Mouse (Mus musculus) embryonic facial prominence, embryonic 14.5 days (tissue): Measurements from ENCODE around the gene Pdlim3. TPM values are rescaled to one million over a fixed set of nuclear protein-coding genes. Genes with fewer than 3 reads are reported as not detected.
A peak's percentile ranks its signal among the peaks of the same experiment; 100 is the strongest.

Experiments
- ATAC-seq: fragments of 200-750 bp; cut with Nextera tagmentation; 2 replicates; pipeline ENCODE4 v1.8.0; 2017; ENCODE audit warnings: low read depth, moderate number of reproducible peaks, moderate TSS enrichment
- DNase-seq: peaks from one replicate; pipeline ENCODE4 v3.0.0-alpha.2; 2015; ENCODE audit warnings: low spot score
- H3K27ac ChIP-seq: fragments of 300-500 bp; sonication (generic); replicated peaks from 2 replicates; pipeline ENCODE4 v1.5.1; 2014; ENCODE audit warnings: low read depth, mild to moderate bottlenecking, low read length, moderate library complexity
- H3K27me3 ChIP-seq: fragments of 300-500 bp; sonication (generic); replicated peaks from 2 replicates; pipeline ENCODE4 v1.6.1; 2014; ENCODE audit warnings: low read length; ENCODE audit not compliant: control insufficient read depth, insufficient read depth
- H3K36me3 ChIP-seq: fragments of 300-500 bp; sonication (generic); 2 replicates; pipeline ENCODE4 v1.6.1; 2014; ENCODE audit warnings: low read length, mixed read lengths; ENCODE audit not compliant: control insufficient read depth, insufficient read depth
- H3K4me1 ChIP-seq: fragments of 300-500 bp; sonication (generic); 2 replicates; pipeline ENCODE4 v1.6.1; 2014; ENCODE audit warnings: antibody characterized with exemption, low read length; ENCODE audit not compliant: control insufficient read depth, insufficient read depth
- H3K4me2 ChIP-seq: fragments of 300-500 bp; sonication (generic); 2 replicates; pipeline ENCODE4 v1.6.1; 2014; ENCODE audit warnings: low read depth, mild to moderate bottlenecking, low read length, moderate library complexity, mixed read lengths
- H3K4me3 ChIP-seq: fragments of 300-500 bp; sonication (generic); 2 replicates; pipeline ENCODE4 v1.5.1; 2014; ENCODE audit warnings: low read depth, mild to moderate bottlenecking, low read length
- H3K9ac ChIP-seq: fragments of 300-500 bp; sonication (generic); 2 replicates; pipeline ENCODE4 v1.6.1; 2014; ENCODE audit warnings: low read depth, mild to moderate bottlenecking, low read length, moderate library complexity, mixed read lengths
- H3K9me3 ChIP-seq: fragments of 300-500 bp; sonication (generic); 2 replicates; pipeline ENCODE4 v1.6.1; 2016; ENCODE audit warnings: low read length; ENCODE audit not compliant: control insufficient read depth
- WGBS: fragments of 180-500 bp; shearing (Covaris S2); extraction: QIAGEN DNeasy Blood & Tissue Kit; methylation state at CpG from one replicate; pipeline ENCODE4 v1.1.7; 2014; 5-methylcytosine and 5-hydroxymethylcytosine counted together
- polyA plus RNA-seq: library from polyadenylated mRNA; unstranded; fragments of >200 nt; fragmentation: Nextera tagmentation; extraction: Ambion mirVana; gene quantifications from 2 replicates; pipeline ENCODE4 v1.2.1, GENCODE M21; 2014

Pdlim3 gene
- polyA plus RNA-seq, 1 experiment from 2014 or later = 105 TPM

- Histone ChIP-seq H3K36me3 (no peaks in the 10 kb centered on the region), H3K4me3 (peak overlapping the region; percentile 41), H3K9ac (peak overlapping the region; percentile 49), H3K4me2 (peak overlapping the region; percentile 73), H3K4me1 (no peaks in the 10 kb centered on the region), H3K27ac (no peak overlapping the region), H3K27me3 (peaks cover 8% of the 10 kb centered on the region), H3K9me3 (no peaks in the 10 kb centered on the region)
- peak; percentile 42; the same call in 1 of the 2 replicates for ATAC-seq
- DNase-seq = no peak
- 46% methylated on average over 2 of the region's 2 CpGs for WGBS
Observed at GRCm38 (mm10) chr8:45885775-45886174, 514 bp downstream of the Pdlim3 start.

GRCm38 (mm10) chr8:45889737-45890136, 4.5 kb downstream of the Pdlim3 start:
- no peaks in the 10 kb centered on the region for H3K36me3 ChIP-seq
- H3K4me3 ChIP-seq = no peak overlapping the region
- peaks cover 12% of the 10 kb centered on the region for H3K27me3 ChIP-seq
- no peak overlapping the region for H3K27ac ChIP-seq
- WGBS = 84% methylated on average over 7 of the region's 7 CpGs
- ATAC-seq (no peak), DNase-seq (no peak)
- no peak overlapping the region for H3K9ac ChIP-seq
- H3K4me1 ChIP-seq = no peaks in the 10 kb centered on the region
- no peaks in the 10 kb centered on the region for H3K9me3 ChIP-seq
- no peak overlapping the region for H3K4me2 ChIP-seq

GRCm38 (mm10) chr8:45896590-45896989, 11.3 kb downstream of the Pdlim3 start:
- WGBS = 80% methylated on average over 3 of the region's 3 CpGs
- no peak for DNase-seq

GRCm38 (mm10) chr8:45899783-45900182, 14.5 kb downstream of the Pdlim3 start:
- Histone ChIP-seq H3K4me3 (no peak overlapping the region), H3K4me2 (no peak overlapping the region), H3K9me3 (peaks cover 4% of the 10 kb centered on the region; the same call in 1 of the 2 replicates), H3K9ac (no peak overlapping the region), H3K36me3 (no peaks in the 10 kb centered on the region), H3K27ac (no peak overlapping the region), H3K27me3 (no peaks in the 10 kb centered on the region), H3K4me1 (no peaks in the 10 kb centered on the region)
- 78% methylated on average over 3 of the region's 3 CpGs for WGBS
- no peak for DNase-seq
- no peak for ATAC-seq

More at GRCm38 (mm10) chr8:45896590-45896989, 11.3 kb downstream of the Pdlim3 start:
- no peak overlapping the region for H3K4me2 ChIP-seq
- H3K36me3 ChIP-seq = no peaks in the 10 kb centered on the region
- peaks cover 4% of the 10 kb centered on the region; the same call in 1 of the 2 replicates for H3K9me3 ChIP-seq
- no peak overlapping the region for H3K27ac ChIP-seq
- H3K27me3 ChIP-seq = peaks cover 4% of the 10 kb centered on the region; the same call in 1 of the 2 replicates
- H3K9ac ChIP-seq = no peak overlapping the region
- no peak overlapping the region for H3K4me3 ChIP-seq
- ATAC-seq = no peak
- H3K4me1 ChIP-seq = no peaks in the 10 kb centered on the region

GRCm38 (mm10) chr8:45901626-45902025, 16.4 kb downstream of the Pdlim3 start:
- WGBS = 69% methylated on average over 8 of the region's 8 CpGs
- H3K27me3 ChIP-seq = no peaks in the 10 kb centered on the region
- no peaks in the 10 kb centered on the region for H3K9me3 ChIP-seq
- no peaks in the 10 kb centered on the region for H3K4me1 ChIP-seq
- H3K27ac ChIP-seq = no peak overlapping the region
- H3K9ac ChIP-seq = no peak overlapping the region
- no peaks in the 10 kb centered on the region for H3K36me3 ChIP-seq
- H3K4me3 ChIP-seq = no peak overlapping the region
- DNase-seq (no peak), ATAC-seq (no peak)
- no peak overlapping the region for H3K4me2 ChIP-seq

- 32% methylated on average over 3 of the region's 3 CpGs for WGBS
- Histone ChIP-seq H3K9me3 (no peaks in the 10 kb centered on the region), H3K27me3 (no peaks in the 10 kb centered on the region), H3K9ac (no peak overlapping the region), H3K36me3 (no peaks in the 10 kb centered on the region), H3K4me1 (no peaks in the 10 kb centered on the region), H3K4me2 (no peak overlapping the region), H3K4me3 (no peak overlapping the region), H3K27ac (no peak overlapping the region)
- ATAC-seq (no peak), DNase-seq (no peak)
Observed at GRCm38 (mm10) chr8:45903659-45904058, 18.4 kb downstream of the Pdlim3 start.

- DNase-seq (no peak), ATAC-seq (no peak)
- Histone ChIP-seq H3K9ac (no peak overlapping the region), H3K4me1 (no peaks in the 10 kb centered on the region), H3K9me3 (no peaks in the 10 kb centered on the region), H3K4me2 (no peak overlapping the region), H3K4me3 (no peak overlapping the region), H3K27ac (no peak overlapping the region), H3K27me3 (no peaks in the 10 kb centered on the region), H3K36me3 (no peaks in the 10 kb centered on the region)
- 76% methylated on average over 7 of the region's 7 CpGs for WGBS
Observed at GRCm38 (mm10) chr8:45905591-45906250, 20.5 kb downstream of the Pdlim3 start.

- no peak for ATAC-seq
- no peaks in the 10 kb centered on the region for H3K4me1 ChIP-seq
- 86% methylated on average over 4 of the region's 4 CpGs for WGBS
- no peaks in the 10 kb centered on the region for H3K27me3 ChIP-seq
- H3K27ac ChIP-seq = no peak overlapping the region
- H3K4me3 ChIP-seq = no peak overlapping the region
- DNase-seq = no peak
- H3K9me3 ChIP-seq = no peaks in the 10 kb centered on the region
- H3K36me3 ChIP-seq = no peaks in the 10 kb centered on the region
- H3K9ac ChIP-seq = no peak overlapping the region
- H3K4me2 ChIP-seq = no peak overlapping the region
Observed at GRCm38 (mm10) chr8:45906251-45906619, 21.0 kb downstream of the Pdlim3 start.

- Histone ChIP-seq H3K27ac (no peak overlapping the region), H3K9me3 (no peaks in the 10 kb centered on the region), H3K36me3 (no peaks in the 10 kb centered on the region), H3K9ac (no peak overlapping the region), H3K27me3 (no peaks in the 10 kb centered on the region), H3K4me2 (no peak overlapping the region), H3K4me1 (no peaks in the 10 kb centered on the region), H3K4me3 (no peak overlapping the region)
- 68% methylated on average over 11 of the region's 11 CpGs for WGBS
- peak; percentile 12 for DNase-seq
- no peak for ATAC-seq
Observed at GRCm38 (mm10) chr8:45913707-45914106, 28.4 kb downstream of the Pdlim3 start.
